Mouse (Mus musculus) cerebellum, adult 9-10 months (tissue): ENCODE data around the gene Lgalsl.

Experiments
- DNase-seq: peaks from one replicate; pipeline ENCODE4 v3.0.0; 2022

Lgalsl gene

DNA sequence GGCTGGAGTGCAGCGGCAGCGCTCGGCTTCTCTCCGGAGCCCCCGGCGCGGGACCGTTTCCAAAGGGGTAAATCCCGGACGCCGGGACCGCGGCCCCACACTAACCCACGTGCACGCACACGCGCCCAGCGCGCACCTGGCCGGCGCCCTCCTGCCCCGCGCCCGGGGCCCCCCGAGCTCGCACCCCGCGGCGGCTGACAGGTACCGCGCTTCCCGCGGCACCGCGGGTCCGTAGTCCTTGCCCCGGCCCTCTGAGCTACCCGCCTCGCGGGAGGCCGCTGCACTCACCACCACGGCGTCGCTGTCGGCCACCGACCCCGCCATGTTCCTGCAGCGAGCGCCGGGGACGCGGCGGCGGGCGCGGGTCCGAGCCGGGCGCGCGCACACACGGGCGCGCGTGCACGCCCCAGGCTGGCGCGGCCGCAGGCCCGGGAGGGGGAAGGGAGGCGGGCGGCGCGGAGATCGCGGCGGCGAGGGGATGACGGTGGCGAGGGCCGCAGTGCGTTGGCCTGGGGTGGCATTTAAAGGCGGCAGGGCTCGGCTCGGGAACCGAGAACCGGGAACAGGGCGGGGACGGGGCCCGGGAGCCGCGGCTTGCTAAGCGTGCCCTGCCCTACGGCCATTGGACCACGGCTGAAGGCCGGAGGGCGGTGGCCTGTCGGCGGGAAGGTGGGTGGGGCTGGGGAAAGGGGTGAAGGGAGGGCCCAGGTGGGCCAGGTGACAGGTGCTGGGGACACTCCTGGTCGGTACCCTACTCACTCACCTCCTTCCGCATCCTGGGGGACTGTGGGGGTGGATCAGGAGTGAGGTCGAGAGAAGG, at the start of gene Lgalsl:
TSS of gene Lgalsl (minus strand) at position 371 of the 820 bp plus-strand sequence.
- DNase-seq, result peak; percentile 80

DNA sequence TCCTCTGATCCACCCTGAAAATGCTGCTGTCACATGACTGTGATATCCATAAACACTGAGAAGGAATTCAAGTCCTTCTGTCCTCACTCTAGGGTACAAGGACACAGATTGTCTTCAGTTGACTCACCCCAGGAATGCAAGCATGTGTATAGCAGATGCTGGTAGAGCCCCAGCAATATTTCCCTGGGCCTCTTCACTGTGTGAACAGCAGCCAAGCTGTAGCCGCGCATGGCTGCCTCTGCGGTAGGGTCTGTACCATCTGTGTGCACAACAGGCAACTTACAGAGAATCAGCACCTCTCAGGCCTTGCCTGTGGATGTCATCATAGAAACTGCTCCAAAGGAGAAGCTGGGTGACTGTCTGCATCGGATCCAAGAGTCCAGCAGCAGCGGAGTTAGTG, 47.8 kb upstream of the Lgalsl start:
- DNase-seq, result no peak

DNA sequence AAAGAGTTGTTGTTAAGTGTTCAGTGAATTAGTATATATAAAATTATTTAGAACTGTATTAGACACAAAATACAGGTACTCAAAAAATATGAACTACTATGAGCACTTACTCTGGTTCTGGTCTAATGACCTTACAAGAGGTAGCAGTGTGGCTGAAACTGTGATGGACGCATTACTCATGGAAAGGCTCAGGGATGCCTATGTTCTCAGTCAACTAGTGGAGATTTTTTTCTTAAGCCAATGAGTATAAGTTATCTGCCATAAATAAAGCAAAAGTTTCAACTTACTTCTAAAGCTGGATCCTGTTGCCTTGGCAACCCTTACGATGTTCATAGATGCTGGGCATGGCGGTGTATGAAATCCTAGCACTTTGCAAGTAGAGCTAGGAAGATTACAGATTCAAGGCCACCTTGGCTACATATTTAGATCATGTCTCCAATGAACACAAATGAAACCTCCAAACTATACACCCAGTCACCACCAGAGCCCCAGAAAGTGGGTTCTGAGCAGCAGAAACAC, 46.8 kb upstream of the Lgalsl start:
- no peak for DNase-seq

DNA sequence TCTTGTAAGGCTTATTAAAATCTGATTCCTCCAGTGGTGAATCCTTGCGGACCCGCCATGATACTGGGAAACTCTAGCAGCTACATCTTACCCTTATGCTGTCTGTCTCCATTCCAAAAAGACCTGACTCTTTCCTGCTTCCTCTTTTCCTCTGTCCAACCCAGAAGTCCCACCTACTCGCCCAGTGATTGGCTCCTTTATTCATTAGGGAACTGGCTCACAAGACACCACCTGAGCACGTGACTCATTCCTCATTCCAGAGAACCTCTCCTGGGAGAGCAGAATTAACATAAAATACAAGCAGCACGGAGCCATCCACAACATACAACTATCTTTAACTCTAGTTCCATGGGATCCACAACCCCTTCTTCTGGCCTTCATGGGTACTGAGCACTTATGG, 42.5 kb upstream of the Lgalsl start:
- no peak for DNase-seq

DNA sequence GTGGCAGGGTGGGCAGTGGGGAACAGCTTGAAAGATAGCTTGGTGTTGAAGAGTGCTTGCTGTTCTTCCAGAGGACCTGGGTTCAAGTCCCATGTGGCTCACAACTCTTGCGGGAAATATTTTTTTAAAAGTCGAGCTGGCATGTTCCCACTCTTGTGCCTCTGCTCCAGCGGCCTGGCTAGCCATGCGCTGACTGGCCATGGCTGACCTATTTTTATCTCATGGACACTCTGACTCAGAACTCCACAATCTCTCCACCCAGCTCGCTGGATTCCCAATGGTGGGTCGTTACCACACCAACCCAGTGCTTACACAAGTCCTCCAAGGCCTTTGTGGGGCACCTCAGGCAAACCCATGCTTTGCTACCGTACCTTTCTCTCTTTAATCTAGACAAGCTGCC, 42.1 kb upstream of the Lgalsl start:
- DNase-seq, result no peak

DNA sequence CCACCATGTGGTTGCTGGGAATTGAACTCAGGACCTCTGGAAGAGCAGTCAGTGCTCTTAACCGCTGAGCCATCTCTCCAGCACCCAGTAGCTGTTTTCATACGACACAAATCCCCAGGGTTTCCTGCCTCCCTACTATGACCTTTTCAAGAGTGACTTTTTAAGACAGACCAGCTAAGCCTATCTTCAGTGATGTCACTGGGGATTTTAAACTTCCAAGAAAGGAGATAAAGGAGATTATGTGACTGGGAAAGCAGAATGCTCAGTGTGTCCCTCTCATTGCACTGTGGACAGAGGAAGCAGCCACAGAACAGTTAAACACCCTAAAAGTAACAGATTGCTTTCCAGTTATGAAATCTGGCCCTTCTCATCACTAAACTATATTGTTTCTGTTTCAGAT, 41.6 kb upstream of the Lgalsl start:
- DNase-seq, result no peak

DNA sequence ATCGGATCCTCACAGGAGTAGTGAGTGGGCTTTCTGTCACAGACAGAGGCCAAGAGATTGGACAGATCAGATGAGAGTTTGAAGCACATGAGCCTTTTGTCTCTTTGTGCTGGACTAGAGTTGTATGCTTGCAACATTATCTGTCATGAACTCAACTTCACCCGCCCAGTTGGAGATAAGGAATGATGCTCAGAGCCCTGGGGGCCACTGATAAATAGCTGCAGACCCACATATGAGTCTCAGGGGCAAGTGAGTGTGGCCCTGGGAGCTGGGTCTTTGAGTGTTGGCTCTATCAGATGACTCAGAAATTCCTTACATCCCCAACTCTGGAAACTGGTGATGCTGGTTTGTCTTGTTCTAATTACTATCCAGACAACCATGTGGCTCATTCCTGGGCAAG, 39.1 kb upstream of the Lgalsl start:
- no peak for DNase-seq

DNA sequence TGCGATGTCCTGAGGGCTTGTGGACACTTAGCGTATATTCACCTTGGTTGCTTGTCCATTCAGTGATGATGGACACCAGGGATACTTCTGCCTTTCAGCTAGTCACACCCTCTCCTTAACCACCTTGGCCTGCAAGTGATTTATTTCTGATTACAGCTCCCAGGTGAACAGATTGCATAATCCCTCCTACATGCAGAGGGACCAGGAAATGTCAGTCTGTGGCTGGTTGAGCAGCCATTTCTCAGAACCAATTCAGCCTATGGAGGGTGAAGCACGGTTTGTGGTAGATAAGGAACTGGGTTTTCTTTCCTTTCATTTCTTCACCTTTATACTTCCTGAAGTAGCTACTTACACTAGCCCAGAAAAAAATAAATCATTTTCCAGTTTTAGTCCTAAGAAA, 34.6 kb upstream of the Lgalsl start:
- DNase-seq, result no peak

DNA sequence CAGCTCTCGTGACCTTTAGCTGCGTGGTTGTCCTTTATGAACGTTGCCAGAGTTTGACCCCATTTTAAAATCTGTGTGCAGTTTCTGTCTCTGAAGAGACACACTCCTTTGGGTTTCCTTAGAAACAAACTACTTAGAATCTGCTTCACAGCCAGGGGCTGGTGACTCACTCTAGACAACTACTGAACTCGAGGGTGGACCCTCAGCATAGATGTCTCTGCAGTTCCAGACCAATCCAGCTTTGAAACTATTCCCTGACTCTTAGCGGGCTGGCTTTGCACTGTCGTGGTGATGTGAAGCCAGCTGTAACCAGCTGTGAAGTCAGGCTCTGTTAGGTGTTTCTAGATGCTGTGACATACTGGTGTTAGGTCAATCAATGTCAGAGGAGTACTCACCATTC, 33.8 kb upstream of the Lgalsl start:
- DNase-seq, result no peak

DNA sequence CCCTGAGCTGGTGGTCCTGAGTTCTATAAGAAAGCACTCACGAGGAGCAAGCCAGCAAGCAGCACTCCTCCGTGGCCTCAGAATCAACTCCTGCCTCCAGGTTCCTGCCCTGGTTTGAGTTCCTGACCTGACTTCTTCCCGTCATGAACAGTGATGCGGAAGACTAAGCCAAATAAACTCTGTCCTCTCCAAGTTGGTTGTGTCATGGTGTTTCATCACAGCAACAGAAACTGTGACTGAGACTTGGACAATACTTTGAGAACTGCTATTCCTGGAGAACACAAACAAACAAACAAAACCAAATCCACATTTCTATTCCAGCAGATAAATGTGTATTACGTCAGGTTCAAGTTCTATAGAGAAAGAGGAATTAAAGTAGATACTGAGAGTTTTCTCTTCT, 31.2 kb upstream of the Lgalsl start:
- no peak for DNase-seq

DNA sequence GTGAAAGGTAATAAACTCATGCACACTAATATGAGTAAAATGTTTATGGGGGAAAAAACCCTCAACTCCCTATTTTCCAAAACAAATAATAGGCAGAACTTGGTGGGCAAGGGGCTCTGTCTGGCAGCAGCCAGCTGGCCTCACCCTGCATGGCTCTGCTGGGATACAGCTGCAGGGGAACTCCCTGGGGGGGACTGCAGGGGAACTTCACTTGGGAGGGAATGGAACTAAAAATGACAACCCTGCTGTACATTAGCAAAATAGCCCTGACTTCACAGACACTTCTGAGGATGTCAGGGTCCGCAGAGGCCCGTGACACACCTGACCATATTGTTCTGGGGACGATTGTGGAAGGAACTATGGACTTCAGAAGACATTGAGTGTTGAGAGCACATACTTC, 29.5 kb upstream of the Lgalsl start:
- DNase-seq, result no peak

DNA sequence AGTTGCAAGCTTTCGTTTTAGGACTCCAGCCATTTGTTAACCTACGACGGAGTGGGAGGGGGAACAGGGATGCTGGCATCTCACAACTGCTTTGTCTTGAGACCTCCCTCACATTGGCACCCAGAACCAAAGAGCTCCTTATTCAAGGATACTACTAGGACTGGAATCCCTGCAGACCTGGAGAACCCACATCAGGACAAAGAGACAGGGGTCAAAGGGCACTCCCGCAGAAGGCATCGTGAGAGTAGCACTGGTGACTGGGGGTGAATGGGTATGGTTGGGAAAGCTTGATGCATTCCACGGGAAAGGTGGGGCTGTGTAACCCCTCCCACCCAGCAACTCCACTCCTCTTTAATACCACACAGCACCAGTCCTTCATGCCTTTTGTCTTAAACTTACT, 29.0 kb upstream of the Lgalsl start:
- DNase-seq, result no peak

DNA sequence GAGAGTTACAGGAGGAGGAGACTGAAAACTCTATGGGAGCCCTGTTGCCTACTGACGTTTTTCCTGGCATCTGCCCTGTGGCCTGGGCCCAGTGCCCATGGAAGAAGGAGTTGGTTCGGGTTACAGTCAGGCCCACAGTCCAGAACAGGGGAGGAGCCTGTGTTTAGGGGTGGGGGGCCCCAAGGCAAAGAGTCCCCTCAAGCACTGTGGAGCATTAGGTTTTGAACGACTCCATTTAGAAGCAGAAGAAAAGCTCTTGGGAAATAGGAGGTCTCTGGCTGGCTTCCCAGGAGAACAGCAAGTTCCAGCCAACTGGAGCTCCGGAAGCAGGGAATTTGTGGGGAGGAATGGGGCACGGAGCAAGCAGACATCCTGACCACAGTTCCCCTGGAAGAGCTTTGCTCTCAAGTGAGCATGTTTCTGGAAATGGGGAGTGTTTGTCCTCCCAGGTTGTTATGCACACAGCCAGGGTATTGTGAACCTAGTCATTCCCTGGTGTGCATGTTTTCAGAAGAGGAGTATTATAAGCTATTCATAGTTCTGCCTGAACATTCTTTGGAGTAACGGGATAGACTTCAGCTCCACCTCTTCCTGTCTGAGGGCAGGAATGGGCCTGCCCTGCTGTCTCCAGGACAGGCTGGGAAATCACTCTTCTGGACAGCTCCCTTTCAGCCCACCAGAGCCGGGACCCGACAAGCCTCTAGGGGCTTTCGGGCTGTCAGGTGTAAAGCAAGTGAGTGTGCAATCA, 28.2 kb upstream of the Lgalsl start:
- peak; percentile 63 for DNase-seq

DNA sequence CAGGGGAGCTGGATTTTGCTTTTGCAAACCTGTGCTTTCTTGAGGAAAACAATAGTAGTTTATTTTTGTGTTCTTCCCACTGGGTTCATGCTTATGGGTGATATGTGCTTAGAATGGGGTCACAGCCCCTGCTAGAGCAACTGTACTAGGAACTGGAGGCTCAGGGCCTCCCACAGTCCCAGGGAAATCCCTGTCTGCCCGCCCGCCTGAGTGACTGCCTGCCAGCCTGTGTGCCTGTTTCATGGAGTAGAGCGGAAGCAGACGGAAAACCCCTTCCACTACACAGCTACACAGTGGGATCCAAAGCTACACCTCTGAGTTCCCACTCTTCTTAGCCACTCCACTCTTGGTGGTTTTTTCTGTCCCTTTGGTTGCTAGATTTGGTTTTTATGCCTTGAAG, 27.1 kb upstream of the Lgalsl start:
- no peak for DNase-seq

DNA sequence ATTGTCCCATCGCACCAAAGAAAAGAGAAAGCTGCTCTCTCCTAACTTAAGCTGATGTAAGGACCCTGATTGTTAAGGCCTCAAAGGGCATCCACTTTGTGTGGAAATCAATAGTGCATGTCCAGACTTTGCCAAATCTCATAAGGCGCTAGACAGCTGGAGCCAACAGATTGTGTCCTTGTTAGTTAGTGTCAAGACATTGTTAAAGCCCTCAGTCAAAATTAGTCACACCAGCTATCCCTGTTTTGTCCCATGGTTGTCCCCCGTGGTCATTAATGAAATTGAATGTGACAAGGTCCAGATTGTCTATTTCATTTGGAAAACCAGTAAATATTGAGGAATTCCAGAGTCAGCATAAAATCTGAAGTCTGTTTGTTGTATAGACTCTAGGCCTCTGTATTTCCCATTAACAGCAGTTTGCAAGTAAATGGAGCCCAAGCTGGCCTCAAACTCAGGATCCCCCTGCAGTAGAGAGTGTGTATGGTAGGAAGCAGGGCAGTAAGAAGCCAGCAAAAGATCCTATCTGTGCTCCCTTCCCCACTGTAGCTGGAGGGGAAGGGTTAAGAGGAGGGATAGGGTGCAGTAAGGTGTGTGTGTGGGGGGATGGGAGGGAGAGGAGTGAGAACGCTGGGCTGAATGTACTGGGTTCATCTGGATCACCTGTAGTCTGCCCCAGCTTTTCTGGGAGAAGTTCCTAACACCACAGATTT, 23.3 kb upstream of the Lgalsl start:
- DNase-seq, result no peak

DNA sequence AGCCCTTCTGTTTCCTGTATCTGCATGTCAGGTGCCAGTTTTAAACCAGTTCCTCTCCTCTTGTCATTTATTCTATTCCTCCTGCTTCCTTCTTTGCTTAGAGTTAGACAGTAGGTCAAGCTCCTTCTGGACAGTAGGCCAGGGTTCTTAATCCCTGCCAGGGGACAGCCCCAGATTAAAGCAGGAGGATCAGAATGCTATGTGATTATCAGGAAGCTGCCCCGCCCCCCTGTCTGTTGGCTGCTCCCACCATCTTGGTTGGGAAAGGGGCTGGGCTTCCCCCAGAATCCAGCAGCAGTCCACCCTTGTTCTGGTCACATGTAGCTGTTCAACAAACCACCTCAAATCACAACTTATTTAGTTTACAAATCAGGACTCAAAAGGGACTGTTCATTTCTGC, 19.3 kb upstream of the Lgalsl start:
- no peak for DNase-seq

DNA sequence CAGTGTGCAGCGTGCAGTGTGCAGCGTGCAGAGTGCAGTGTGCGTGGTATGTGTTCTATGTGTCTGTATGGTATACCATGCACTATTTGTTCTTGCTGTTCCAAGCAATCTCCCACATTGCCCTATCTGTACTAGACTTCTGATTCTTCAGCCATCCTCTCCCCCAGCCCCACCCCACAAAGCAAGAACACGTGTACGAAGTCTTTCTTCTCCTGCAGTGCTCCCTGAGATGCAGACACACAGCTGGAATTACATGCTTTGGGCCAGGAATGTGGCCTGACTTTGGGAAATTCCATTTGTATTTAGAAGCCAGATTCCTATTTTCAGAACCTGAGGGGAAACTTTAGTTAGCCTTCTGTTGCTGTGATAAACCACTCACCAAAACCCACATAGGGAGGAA, 18.5 kb upstream of the Lgalsl start:
- no peak for DNase-seq

DNA sequence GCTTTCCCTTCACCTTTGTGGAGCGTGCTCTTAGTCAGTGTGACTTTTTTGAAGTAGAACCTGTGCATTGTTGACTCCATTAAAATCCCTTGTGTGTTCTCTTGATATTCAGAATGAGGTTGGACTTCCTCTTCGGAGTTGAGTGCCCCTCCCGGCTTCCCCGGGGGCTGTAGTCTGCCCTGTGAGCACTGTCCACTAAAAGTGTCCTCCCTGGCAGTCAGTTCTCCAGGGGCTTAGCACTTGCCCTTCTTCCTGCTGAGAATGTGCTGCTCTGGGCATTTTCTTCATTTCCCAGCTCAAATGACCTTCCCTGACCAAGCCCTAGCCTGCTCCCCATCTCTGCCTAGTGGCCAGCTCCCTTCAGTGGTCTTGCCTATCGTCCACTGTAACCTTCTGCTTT, 6.5 kb upstream of the Lgalsl start:
- no peak for DNase-seq

DNA sequence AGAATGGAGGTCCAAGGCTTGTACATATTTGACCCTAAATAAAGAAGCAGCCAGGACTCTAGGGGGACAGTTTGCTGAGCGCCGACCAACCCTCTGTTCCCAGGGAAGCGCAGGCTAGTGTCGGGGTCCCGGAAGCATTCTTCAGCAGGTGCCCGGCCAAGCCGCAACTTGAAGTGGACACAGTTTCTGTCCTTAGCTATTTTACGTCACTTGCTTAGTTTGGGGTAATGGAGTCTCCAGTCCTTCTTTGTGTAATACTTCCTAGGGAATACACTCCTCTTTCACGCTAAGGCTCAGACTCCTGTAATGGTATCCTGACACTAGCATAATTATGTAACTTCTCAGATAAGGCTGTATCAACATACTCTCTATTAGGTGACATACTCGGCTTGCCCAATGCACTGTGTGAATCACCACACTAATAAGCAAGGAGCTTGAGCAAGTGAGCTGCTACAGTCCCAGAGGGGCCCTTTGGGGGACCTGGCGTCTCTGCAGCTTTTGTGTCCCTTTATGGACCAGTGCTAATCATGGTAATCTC, 813 bp upstream of the Lgalsl start:
- DNase-seq, result peak; percentile 65

DNA sequence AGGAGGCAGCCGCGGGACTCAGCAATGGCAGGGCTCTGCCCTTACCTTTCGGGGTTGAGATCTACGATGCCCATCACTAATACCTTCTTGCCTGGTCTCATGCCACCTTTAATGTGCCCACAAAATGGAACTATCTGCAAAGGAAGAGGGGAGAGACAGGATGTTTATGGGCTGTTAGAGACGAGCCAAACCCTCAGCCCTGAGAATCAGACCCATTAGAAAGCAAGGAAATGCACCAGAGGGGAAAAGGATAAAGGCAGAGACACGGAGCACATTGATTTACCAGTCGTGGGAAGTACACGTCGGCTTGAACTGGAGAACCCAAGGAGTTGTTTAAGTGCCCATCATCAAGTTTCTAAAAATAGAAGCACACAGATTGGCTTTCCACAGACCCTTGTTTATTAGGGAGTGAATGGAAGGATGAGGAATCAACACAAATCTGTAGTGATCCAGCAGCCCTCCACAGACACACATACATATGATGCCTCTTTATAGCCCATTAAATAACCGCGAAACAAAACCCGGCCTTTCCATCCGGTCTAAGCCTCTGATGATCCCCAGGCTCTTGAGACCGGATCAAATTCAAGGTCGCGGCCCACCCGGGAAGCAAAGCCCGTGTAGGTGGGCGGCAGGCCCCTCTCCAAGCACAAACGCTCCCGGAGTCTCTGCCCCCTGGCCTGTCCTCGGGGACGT, 717 bp downstream of the Lgalsl start:
- peak; percentile 39 for DNase-seq

DNA sequence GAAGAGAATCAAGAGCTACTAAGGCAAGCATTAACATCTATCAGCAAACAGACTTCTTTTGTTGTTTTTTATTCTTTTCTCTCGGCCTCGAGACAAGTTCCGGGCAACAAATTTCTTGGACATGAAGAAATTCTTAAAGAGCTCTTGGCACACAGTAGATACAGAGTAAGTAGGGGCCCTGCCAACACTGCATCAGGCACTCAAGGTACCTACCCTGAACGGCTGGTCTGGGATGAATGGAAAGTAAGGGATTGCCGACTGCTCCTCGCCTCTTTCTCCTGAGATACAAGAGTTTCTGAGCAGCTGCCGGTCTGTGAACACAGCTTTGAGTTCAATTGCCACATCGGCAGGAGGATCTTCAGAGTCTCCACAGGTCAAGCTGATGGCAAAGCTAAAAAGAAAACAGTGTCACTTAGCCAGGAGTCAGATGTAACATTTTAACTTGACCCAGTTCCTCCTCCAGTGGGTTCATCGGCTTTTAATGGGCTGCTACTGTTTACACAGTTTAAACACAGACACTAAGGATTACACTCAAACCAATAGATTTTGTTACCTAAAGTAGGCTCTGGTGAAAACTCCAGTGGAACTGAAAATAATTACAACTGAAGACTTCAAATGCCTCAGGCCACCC, 1.7 kb downstream of the Lgalsl start:
- DNase-seq, result no peak

DNA sequence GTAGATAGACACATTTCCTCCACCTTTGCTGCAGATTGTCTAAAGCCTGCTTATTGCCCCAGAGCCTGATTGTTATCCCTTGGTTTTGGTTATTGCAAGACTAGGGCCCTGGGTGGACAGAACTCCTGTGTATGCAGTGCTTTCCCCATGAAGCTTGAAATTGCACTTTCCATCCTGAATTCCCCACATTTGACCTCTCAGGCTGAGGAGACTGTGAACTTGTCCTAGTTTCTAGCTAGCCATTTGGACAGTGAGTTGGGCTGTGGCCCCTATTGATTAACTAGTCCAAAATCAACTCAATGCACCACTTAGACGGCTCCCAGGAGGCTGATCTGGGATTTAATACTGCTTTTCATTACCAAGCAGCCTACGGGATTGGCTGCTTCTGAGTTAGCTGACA, 6.9 kb downstream of the Lgalsl start:
- no peak for DNase-seq
